Mouse (Mus musculus) right cerebral cortex, adult 18-20 months (tissue): Measurements from ENCODE around the gene Cs.

ENCODE experiments used
- DNase-seq: peaks from one replicate; pipeline ENCODE4 v3.0.0; 2022; ENCODE audit warnings: mixed read lengths

The Cs gene

GRCm38 (mm10) chr10:128410560-128410845 lies 73.0 kb downstream of the Cs start:
- DNase-seq: no peak

- peak; percentile 96 for DNase-seq
Observed at GRCm38 (mm10) chr10:128411211-128412054, 73.9 kb downstream of the Cs start, which contains the start of the genes Nabp2 and Rnf41. Nabp2 (minus strand) TSS chr10:128411492. Rnf41 (plus strand) TSS chr10:128411657.

- DNase-seq: no peak
Observed at GRCm38 (mm10) chr10:128412055-128412381, 74.5 kb downstream of the Cs start.
